Mouse (Mus musculus) MEL (cell line): ENCODE data around the gene Nuf2. TPM values are rescaled to one million over a fixed set of nuclear protein-coding genes. Genes with fewer than 3 reads are reported as not detected.

Experiments
- DNase-seq: peaks from one replicate; pipeline ENCODE4 v3.0.0; 2011; ENCODE audit warnings: low read depth, low spot score
- H3K27ac ChIP-seq: 2 replicates; pipeline ENCODE4 v1.5.1; 2012; ENCODE audit warnings: low read depth, mild to moderate bottlenecking, control low read depth, low read length, moderate library complexity; ENCODE audit not compliant: control insufficient read depth
- H3K27me3 ChIP-seq, 2 experiments: fragments of 150-350 bp in 1 of 2; sonication (generic) in 1 of 2; 2 replicates each; pipeline ENCODE4 v1.6.1; 2012; ENCODE audit warnings: low read length in 2 of 2, mild to moderate bottlenecking in 2 of 2, improper control_type of control experiment in 1 of 2, moderate library complexity in 1 of 2; ENCODE audit not compliant: insufficient read depth in 2 of 2, control insufficient read depth in 1 of 2
- H3K36me3 ChIP-seq, 2 experiments: 2 replicates each; pipeline ENCODE4 v1.6.1; 2012 to 2014; ENCODE audit warnings: low read length in 2 of 2, improper control_type of control experiment in 1 of 2, inconsistent platforms in 1 of 2, mild to moderate bottlenecking in 1 of 2; ENCODE audit not compliant: insufficient read depth in 2 of 2, control insufficient read depth in 1 of 2
- H3K4me1 ChIP-seq, 2 experiments: fragments of 150-350 bp in 1 of 2; sonication (generic) in 1 of 2; 2 replicates each; pipeline ENCODE4 v1.6.1; 2012; ENCODE audit warnings: low read length in 2 of 2, improper control_type of control experiment in 1 of 2, mild to moderate bottlenecking in 1 of 2; ENCODE audit not compliant: insufficient read depth in 2 of 2, control insufficient read depth in 1 of 2
- H3K4me3 ChIP-seq, 2 experiments: fragments of 150-350 bp in 1 of 2; sonication (generic) in 1 of 2; 2 replicates each; pipeline ENCODE4 v1.5.1; 2012; ENCODE audit warnings: low read depth in 2 of 2, low read length in 2 of 2, mild to moderate bottlenecking in 2 of 2, moderate library complexity in 2 of 2, control low read depth in 1 of 2, improper control_type of control experiment in 1 of 2; ENCODE audit not compliant: control insufficient read depth in 1 of 2, insufficient read depth in 1 of 2
- H3K79me2 ChIP-seq: 2 replicates; pipeline ENCODE4 v1.6.1; 2012; ENCODE audit warnings: mild to moderate bottlenecking, low read length, moderate library complexity; ENCODE audit not compliant: control insufficient read depth, poor library complexity, insufficient read depth
- H3K9ac ChIP-seq: 2 replicates; pipeline ENCODE4 v1.6.1; 2012; ENCODE audit warnings: low read depth, mild to moderate bottlenecking, control low read depth, low read length, moderate library complexity; ENCODE audit not compliant: control insufficient read depth, poor library complexity, severe bottlenecking
- H3K9me3 ChIP-seq: fragments of 150-350 bp; sonication (generic); replicated peaks from 2 replicates; pipeline ENCODE4 v1.6.1; 2012; ENCODE audit warnings: mild to moderate bottlenecking, low read length, improper control_type of control experiment, moderate library complexity; ENCODE audit not compliant: insufficient read depth
- CHD1 ChIP-seq: IDR thresholded peaks from 2 replicates; pipeline ENCODE4 v1.6.1; 2012; ENCODE audit warnings: low read depth, mild to moderate bottlenecking, inconsistent platforms, low read length, improper control_type of control experiment
- E2F4 ChIP-seq: IDR thresholded peaks from 2 replicates; pipeline ENCODE4 v1.6.1; 2011; ENCODE audit warnings: low read depth, low read length, improper control_type of control experiment, borderline replicate concordance
- ELF1 ChIP-seq: IDR thresholded peaks from 2 replicates; pipeline ENCODE4 v1.6.1; 2014; ENCODE audit warnings: low read depth, mild to moderate bottlenecking, inconsistent platforms, low read length, improper control_type of control experiment, moderate library complexity
- EP300 ChIP-seq, 2 experiments: IDR thresholded peaks; 2 replicates each; pipeline ENCODE4 v1.6.1; 2011; ENCODE audit warnings: improper control_type of control experiment in 2 of 2, low read length in 2 of 2, low read depth in 1 of 2, mild to moderate bottlenecking in 1 of 2
- ETS1 ChIP-seq: IDR thresholded peaks from 2 replicates; pipeline ENCODE4 v1.6.1; 2012; ENCODE audit warnings: low read depth, mild to moderate bottlenecking, inconsistent platforms, low read length, improper control_type of control experiment, moderate library complexity
- GABPA ChIP-seq: IDR thresholded peaks from 2 replicates; pipeline ENCODE4 v1.6.1; 2012; ENCODE audit warnings: low read depth, mild to moderate bottlenecking, inconsistent platforms, low read length, improper control_type of control experiment, moderate library complexity
- GATA1 ChIP-seq: IDR thresholded peaks from 2 replicates; pipeline ENCODE4 v1.6.1; 2011; ENCODE audit warnings: low read depth, low read length, improper control_type of control experiment
- HCFC1 ChIP-seq: IDR thresholded peaks from 2 replicates; pipeline ENCODE4 v1.6.1; 2012; ENCODE audit warnings: low read depth, mild to moderate bottlenecking, inconsistent platforms, low read length, improper control_type of control experiment, moderate library complexity
- KAT2A ChIP-seq: conservative IDR thresholded peaks from 2 replicates; pipeline ENCODE4 v1.6.1; 2012; ENCODE audit warnings: low read depth, low read length, improper control_type of control experiment, inconsistent platforms
- MAX ChIP-seq: IDR thresholded peaks from 2 replicates; pipeline ENCODE4 v1.6.1; 2011; ENCODE audit warnings: low read length, improper control_type of control experiment
- MYB ChIP-seq: IDR thresholded peaks from 2 replicates; pipeline ENCODE4 v1.6.1; 2011; ENCODE audit warnings: mild to moderate bottlenecking, low read depth, low read length, improper control_type of control experiment
- NELFE ChIP-seq: IDR thresholded peaks from 2 replicates; pipeline ENCODE4 v1.6.1; 2011; ENCODE audit warnings: low read depth, low read length, improper control_type of control experiment
- NRF1 ChIP-seq: IDR thresholded peaks from 2 replicates; pipeline ENCODE4 v1.6.1; 2014; ENCODE audit warnings: low read depth, mild to moderate bottlenecking, inconsistent platforms, low read length, improper control_type of control experiment, moderate library complexity; ENCODE audit not compliant: poor library complexity, insufficient read depth, severe bottlenecking
- POLR2A ChIP-seq, 2 experiments: IDR thresholded peaks; 2 replicates each; pipeline ENCODE4 v1.6.1; 2011 to 2012; ENCODE audit warnings: low read length in 2 of 2, mild to moderate bottlenecking in 2 of 2, control low read depth in 1 of 2, improper control_type of control experiment in 1 of 2, low read depth in 1 of 2, moderate library complexity in 1 of 2; ENCODE audit not compliant: control insufficient read depth in 1 of 2, insufficient read depth in 1 of 2, poor library complexity in 1 of 2
- POLR2AphosphoS2 ChIP-seq: IDR thresholded peaks from 2 replicates; pipeline ENCODE4 v1.6.1; 2011; ENCODE audit warnings: low read length, improper control_type of control experiment
- POLR2AphosphoS5 ChIP-seq: IDR thresholded peaks from 2 replicates; pipeline ENCODE4 v1.6.1; 2012; ENCODE audit warnings: low read depth, borderline replicate concordance, mild to moderate bottlenecking, inconsistent platforms, low read length, moderate library complexity, mixed read lengths
- RAD21 ChIP-seq: IDR thresholded peaks from 2 replicates; pipeline ENCODE4 v1.6.1; 2011; ENCODE audit warnings: mild to moderate bottlenecking, low read depth, low read length, improper control_type of control experiment
- RCOR1 ChIP-seq: IDR thresholded peaks from 2 replicates; pipeline ENCODE4 v1.6.1; 2012; ENCODE audit warnings: low read depth, mild to moderate bottlenecking, inconsistent platforms, low read length, improper control_type of control experiment
- SIN3A ChIP-seq: IDR thresholded peaks from 2 replicates; pipeline ENCODE4 v1.6.1; 2012; ENCODE audit warnings: low read length, improper control_type of control experiment, inconsistent platforms
- SMC3 ChIP-seq: IDR thresholded peaks from 2 replicates; pipeline ENCODE4 v1.6.1; 2011; ENCODE audit warnings: low read depth, low read length, improper control_type of control experiment
- TBP ChIP-seq: IDR thresholded peaks from 2 replicates; pipeline ENCODE4 v1.8.0; 2011; ENCODE audit warnings: low read depth, low read length, improper control_type of control experiment
- TCF12 ChIP-seq: IDR thresholded peaks from 2 replicates; pipeline ENCODE4 v1.6.1; 2014; ENCODE audit warnings: low read depth, mild to moderate bottlenecking, inconsistent platforms, low read length, improper control_type of control experiment, moderate library complexity
- USF2 ChIP-seq, 2 experiments: IDR thresholded peaks; 2 replicates each; pipeline ENCODE4 v1.6.1; 2011 to 2012; ENCODE audit warnings: improper control_type of control experiment in 2 of 2, low read length in 2 of 2, borderline replicate concordance in 1 of 2, inconsistent platforms in 1 of 2, low read depth in 1 of 2, mild to moderate bottlenecking in 1 of 2; ENCODE audit not compliant: insufficient read depth in 1 of 2
- ZNF384 ChIP-seq: IDR thresholded peaks from 2 replicates; pipeline ENCODE4 v1.6.1; 2012; ENCODE audit warnings: low read depth, mild to moderate bottlenecking, inconsistent platforms, low read length, improper control_type of control experiment
- polyA plus RNA-seq, 2 experiments: library from polyadenylated mRNA; stranded (reverse) in 1 of 2; unstranded in 1 of 2; fragments of >175 nt in 1 of 2; fragments of >200 nt in 1 of 2; gene quantifications; 2 replicates each; pipeline versions ENCODE4 v1.2.1 to v1.2.4; 2012; ENCODE audit warnings: low replicate concordance in 2 of 2, low read depth in 1 of 2; ENCODE audit not compliant: insufficient read length in 2 of 2, insufficient read depth in 1 of 2, missing spikeins in 1 of 2
- total RNA-seq: library from RNA; depleted of rRNA; stranded (reverse); fragments of 300-350 nt; gene quantifications from 2 replicates; pipeline ENCODE4 v1.2.3, GENCODE M21; 2012

Gene Nuf2
- total and polyA plus RNA-seq, 3 experiments, result 34.7 to 99.2 (median 44.4) TPM

GRCm38 (mm10) chr1:169471185-169471584 is 60.1 kb downstream of the Nuf2 start:
- Histone ChIP-seq H3K36me3 (no peaks in the 10 kb centered on the region), H3K79me2 (no peaks in the 10 kb centered on the region), H3K9ac (no peak overlapping the region), H3K27me3 (no peaks in the 10 kb centered on the region), H3K4me1 (no peaks in the 10 kb centered on the region), H3K9me3 (no peaks in the 10 kb centered on the region), H3K27ac (no peak overlapping the region), H3K4me3 (no peak overlapping the region)
- no peak for TF ChIP-seq EP300 (IDR thresholded peaks at IDR 0.05; ENCODE audit: low read depth in 1 of 2, low read length in 2 of 2)
- TF ChIP-seq ZNF384, result no peak
- no peak for TF ChIP-seq MYB
- no peak for TF ChIP-seq USF2 (IDR thresholded peaks at IDR 0.05; ENCODE audit: borderline replicate concordance in 1 of 2, insufficient read depth in 1 of 2, low read depth in 1 of 2, low read length in 2 of 2)
- no peak for TF ChIP-seq E2F4
- TF ChIP-seq SIN3A, result no peak
- no peak for TF ChIP-seq GABPA
- no peak for TF ChIP-seq NELFE
- TF ChIP-seq HCFC1, result no peak
- no peak for TF ChIP-seq POLR2AphosphoS5
- no peak for TF ChIP-seq MAX
- TF ChIP-seq POLR2AphosphoS2, result no peak
- no peak for DNase-seq

GRCm38 (mm10) chr1:169467791-169468190 is 63.5 kb downstream of the Nuf2 start:
- Histone ChIP-seq H3K9ac (no peak overlapping the region), H3K4me1 (no peaks in the 10 kb centered on the region), H3K4me3 (no peak overlapping the region), H3K36me3 (no peaks in the 10 kb centered on the region), H3K79me2 (no peaks in the 10 kb centered on the region), H3K27ac (no peak overlapping the region), H3K27me3 (no peaks in the 10 kb centered on the region), H3K9me3 (no peaks in the 10 kb centered on the region)
- DNase-seq, result no peak
- no peak for TF ChIP-seq POLR2A (IDR thresholded peaks at IDR 0.05; ENCODE audit: control insufficient read depth in 1 of 2, insufficient read depth in 1 of 2, low read depth in 1 of 2, low read length in 2 of 2, poor library complexity in 1 of 2)
- TF ChIP-seq RAD21, result no peak
- no peak for TF ChIP-seq SMC3
- TF ChIP-seq USF2 (IDR thresholded peaks at IDR 0.05; ENCODE audit: borderline replicate concordance in 1 of 2, insufficient read depth in 1 of 2, low read depth in 1 of 2, low read length in 2 of 2), result no peak
- no peak for TF ChIP-seq POLR2AphosphoS5
- no peak for TF ChIP-seq NRF1
- no peak for TF ChIP-seq HCFC1
- no peak for TF ChIP-seq ELF1
- TF ChIP-seq ETS1, result no peak
- no peak for TF ChIP-seq GATA1
- TF ChIP-seq TCF12, result no peak
- TF ChIP-seq KAT2A, result no peak
- TF ChIP-seq POLR2AphosphoS2, result no peak
- no peak for TF ChIP-seq CHD1
- TF ChIP-seq ZNF384, result no peak
- TF ChIP-seq RCOR1, result no peak
- no peak for TF ChIP-seq NELFE
- no peak for TF ChIP-seq TBP
